Mouse (Mus musculus) CH12.LX (cell line): ENCODE results near the gene Mtr. TPM values are rescaled to one million over a fixed set of nuclear protein-coding genes. Genes with fewer than 3 reads are reported as not detected.

Experiments
- DNase-seq: peaks from one replicate; pipeline ENCODE4 v3.0.0-alpha.2; 2013; ENCODE audit errors: extremely low read depth
- H3K27ac ChIP-seq: 2 replicates; pipeline ENCODE4 v1.5.1; 2012; ENCODE audit warnings: low read depth, mild to moderate bottlenecking, control low read depth, moderate library complexity; ENCODE audit not compliant: insufficient read depth
- H3K27me3 ChIP-seq: replicated peaks from 2 replicates; pipeline ENCODE3; 2012; ENCODE audit warnings: inconsistent platforms
- H3K36me3 ChIP-seq, 2 experiments: replicated peaks in 1 of 2; 2 replicates each; pipeline versions ENCODE3 to v1.6.1; 2012; ENCODE audit warnings: inconsistent platforms in 1 of 2, low read length in 1 of 2, mild to moderate bottlenecking in 1 of 2, mixed read lengths in 1 of 2, moderate library complexity in 1 of 2; ENCODE audit not compliant: control insufficient read depth in 1 of 2, insufficient read depth in 1 of 2
- H3K4me1 ChIP-seq, 2 experiments: 2 replicates each; pipeline ENCODE4 v1.6.1; 2012; ENCODE audit warnings: inconsistent platforms in 1 of 2, moderate library complexity in 1 of 2; ENCODE audit not compliant: insufficient read depth in 2 of 2, control insufficient read depth in 1 of 2
- H3K4me2 ChIP-seq: 2 replicates; pipeline ENCODE4 v1.6.1; 2012; ENCODE audit warnings: low read depth, mild to moderate bottlenecking, control low read depth; ENCODE audit not compliant: poor library complexity, insufficient read depth, severe bottlenecking
- H3K4me3 ChIP-seq, 3 experiments: fragments of 150-350 bp in 1 of 3; sonication (generic) in 1 of 3; replicated peaks in 1 of 3; 2 replicates each; pipeline versions ENCODE3 to v1.5.1; 2011 to 2012; ENCODE audit warnings: low read depth in 2 of 3, low read length in 2 of 3, mild to moderate bottlenecking in 2 of 3, moderate library complexity in 2 of 3, control low read depth in 1 of 3, improper control_type of control experiment in 1 of 3, inconsistent platforms in 1 of 3, mixed read lengths in 1 of 3; ENCODE audit not compliant: poor library complexity in 1 of 3
- H3K79me2 ChIP-seq: replicated peaks from 2 replicates; pipeline ENCODE4 v1.6.1; 2012; ENCODE audit warnings: mild to moderate bottlenecking, moderate library complexity; ENCODE audit not compliant: control insufficient read depth, poor library complexity, insufficient read depth, severe bottlenecking; ENCODE audit errors: extremely low read depth
- H3K9ac ChIP-seq: 2 replicates; pipeline ENCODE4 v1.6.1; 2012; ENCODE audit warnings: low read depth, mild to moderate bottlenecking, control low read depth, moderate library complexity; ENCODE audit not compliant: insufficient read depth
- H3K9me3 ChIP-seq: replicated peaks from 2 replicates; pipeline ENCODE3; 2012; ENCODE audit warnings: low read length, inconsistent platforms, mixed read lengths
- BHLHE40 ChIP-seq: IDR thresholded peaks from 2 replicates; pipeline ENCODE4 v1.6.1; 2011; ENCODE audit warnings: mild to moderate bottlenecking, low read depth, low read length, improper control_type of control experiment
- CHD1 ChIP-seq: IDR thresholded peaks from 2 replicates; pipeline ENCODE4 v1.6.1; 2012; ENCODE audit warnings: low read depth, low read length, improper control_type of control experiment, inconsistent platforms
- EP300 ChIP-seq: IDR thresholded peaks from 2 replicates; pipeline ENCODE4 v1.6.1; 2011; ENCODE audit warnings: low read length, improper control_type of control experiment
- HCFC1 ChIP-seq: IDR thresholded peaks from 2 replicates; pipeline ENCODE4 v1.6.1; 2012; ENCODE audit warnings: low read depth, mild to moderate bottlenecking, inconsistent platforms, low read length, improper control_type of control experiment
- JUN ChIP-seq: IDR thresholded peaks from 2 replicates; pipeline ENCODE4 v1.6.1; 2011; ENCODE audit warnings: low read depth, mild to moderate bottlenecking, low read length, improper control_type of control experiment, moderate library complexity; ENCODE audit not compliant: insufficient read depth
- JUND ChIP-seq: conservative IDR thresholded peaks from 2 replicates; pipeline ENCODE4 v1.6.1; 2011; ENCODE audit warnings: low read depth, low read length, improper control_type of control experiment
- KAT2A ChIP-seq: IDR thresholded peaks from 2 replicates; pipeline ENCODE4 v1.6.1; 2012; ENCODE audit warnings: low read length, improper control_type of control experiment, inconsistent platforms; ENCODE audit not compliant: insufficient replicate concordance
- MXI1 ChIP-seq: IDR thresholded peaks from 2 replicates; pipeline ENCODE4 v1.6.1; 2011; ENCODE audit warnings: mild to moderate bottlenecking, low read depth, low read length, improper control_type of control experiment
- NELFE ChIP-seq: IDR thresholded peaks from 2 replicates; pipeline ENCODE4 v1.6.1; 2011; ENCODE audit warnings: low read depth, low read length, improper control_type of control experiment
- POLR2A ChIP-seq: IDR thresholded peaks from 2 replicates; pipeline ENCODE4 v1.6.1; 2011; ENCODE audit warnings: low read depth, mild to moderate bottlenecking, improper control_type of control experiment, low read length
- POLR2AphosphoS2 ChIP-seq: IDR thresholded peaks from 2 replicates; pipeline ENCODE4 v1.6.1; 2011; ENCODE audit warnings: low read depth, low read length, improper control_type of control experiment
- RCOR1 ChIP-seq: conservative IDR thresholded peaks from 2 replicates; pipeline ENCODE4 v1.6.1; 2012; ENCODE audit warnings: low read depth, mild to moderate bottlenecking, inconsistent platforms, low read length, improper control_type of control experiment
- ZC3H11A ChIP-seq: IDR thresholded peaks from 2 replicates; pipeline ENCODE4 v1.6.1; 2012; ENCODE audit warnings: low read depth, mild to moderate bottlenecking, inconsistent platforms, low read length, improper control_type of control experiment
- ZKSCAN1 ChIP-seq: IDR thresholded peaks from 2 replicates; pipeline ENCODE4 v1.6.1; 2012; ENCODE audit warnings: low read depth, inconsistent platforms, low read length, improper control_type of control experiment, borderline replicate concordance
- ZMIZ1 ChIP-seq: IDR thresholded peaks from 2 replicates; pipeline ENCODE4 v1.6.1; 2012; ENCODE audit warnings: low read depth, mild to moderate bottlenecking, inconsistent platforms, low read length, improper control_type of control experiment
- dilution Hi-C: fragments of 300-500 bp; cut with MboI; formaldehyde crosslinking; loops from 2 replicates; pipeline ENCODE4 v1.14.3; 2020; ENCODE audit warnings: low sequenced_read_pairs; ENCODE audit not compliant: extremely low pct_unique_long_range_greater_than_20kb, extremely low pct_ligation_motif_present
- in situ Hi-C: fragments of 300-500 bp; cut with MboI; formaldehyde crosslinking; loops from 3 replicates; pipeline ENCODE4 v1.14.3; 2019; ENCODE audit warnings: low sequenced_read_pairs, low pct_ligation_motif_present, low pct_unique_long_range_greater_than_20kb, mixed read lengths
- polyA plus RNA-seq: library from polyadenylated mRNA; unstranded; fragments of >175 nt; gene quantifications from 2 replicates; pipeline ENCODE4 v1.2.1, GENCODE M21; 2012; ENCODE audit warnings: low read depth; ENCODE audit not compliant: insufficient read length
- total RNA-seq, 2 experiments: library from RNA; depleted of rRNA; stranded (reverse); fragments of 300-350 nt in 1 of 2; fragments of >200 nt in 1 of 2; gene quantifications; 2 replicates each; pipeline ENCODE4 v1.2.3; 2012 to 2014

Mtr gene
- total and polyA plus RNA-seq, 3 experiments, result 13.2 to 28.6 (median 22.0) TPM

DNA sequence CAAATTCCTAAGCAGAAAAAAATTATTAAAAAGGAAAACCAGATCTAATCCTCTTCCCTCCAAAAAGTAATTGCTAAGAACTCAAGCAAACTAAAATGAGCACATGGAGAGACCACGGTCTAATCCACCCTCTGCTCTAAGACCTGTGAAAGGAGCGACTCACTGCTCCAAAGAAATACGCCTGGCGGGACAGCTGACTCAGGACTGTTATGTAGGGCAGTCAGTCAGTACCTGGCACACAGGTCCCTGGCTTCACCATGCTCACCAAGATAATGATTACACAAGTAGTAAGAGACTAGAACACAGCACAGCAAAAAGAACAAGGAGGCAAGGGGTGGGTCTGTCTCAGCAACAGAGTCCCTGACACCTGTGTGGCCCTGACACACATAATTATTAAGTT is 29.7 kb downstream of the Mtr start:
- H3K9ac ChIP-seq, result no peak overlapping the region
- H3K36me3 ChIP-seq, result peaks cover 56 to 88% of the 10 kb centered on the region in 2 experiments
- H3K4me3 ChIP-seq, result no peak overlapping the region
- H3K4me1 ChIP-seq, result no peaks in the 10 kb centered on the region
- in situ Hi-C loops, result no loop called here
- no peak overlapping the region for H3K4me2 ChIP-seq
- H3K27me3 ChIP-seq, result no peaks in the 10 kb centered on the region
- DNase-seq, result no peak
- no peak for TF ChIP-seq CHD1
- no peaks in the 10 kb centered on the region for H3K9me3 ChIP-seq
- no peaks in the 10 kb centered on the region for H3K79me2 ChIP-seq
- H3K27ac ChIP-seq, result no peak overlapping the region
- dilution Hi-C loops, result no loop called here

GRCm38 (mm10) chr13:12227606-12228005 is 30.3 kb downstream of the Mtr start:
- H3K36me3 ChIP-seq, result peaks cover 53 to 87% of the 10 kb centered on the region in 2 experiments

DNA sequence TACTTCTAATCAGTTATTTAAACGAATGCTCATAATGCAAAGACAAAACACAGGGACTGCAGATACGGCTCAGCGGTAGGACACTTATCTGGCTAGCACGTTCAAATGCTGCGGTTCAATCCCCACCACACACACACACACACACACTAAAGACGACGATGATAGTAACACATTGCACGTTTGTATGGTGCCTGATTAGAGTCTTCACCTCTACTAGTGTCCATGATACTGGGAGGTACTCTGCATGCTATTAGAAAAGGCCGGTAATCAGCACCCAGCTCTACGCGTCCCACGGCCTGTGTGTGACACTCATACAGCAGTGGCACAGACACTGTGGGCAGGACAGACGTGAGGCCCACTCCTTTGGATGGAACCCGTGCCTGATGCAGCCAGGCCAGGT is 39.3 kb downstream of the Mtr start:
- no peak for TF ChIP-seq ZC3H11A
- dilution Hi-C loops (no loop called here), in situ Hi-C loops (no loop called here)
- Histone ChIP-seq H3K4me2 (no peak overlapping the region), H3K79me2 (no peaks in the 10 kb centered on the region), H3K27ac (no peak overlapping the region), H3K4me1 (no peaks in the 10 kb centered on the region), H3K36me3 (peaks cover 60 to 83% of the 10 kb centered on the region in 2 experiments), H3K27me3 (no peaks in the 10 kb centered on the region), H3K9me3 (no peaks in the 10 kb centered on the region), H3K9ac (no peak overlapping the region), H3K4me3 (no peak overlapping the region)
- no peak for DNase-seq

More at GRCm38 (mm10) chr13:12227606-12228005, 30.3 kb downstream of the Mtr start:
- no peak overlapping the region for H3K4me2 ChIP-seq
- no peaks in the 10 kb centered on the region for H3K4me1 ChIP-seq
- no peaks in the 10 kb centered on the region for H3K9me3 ChIP-seq
- H3K4me3 ChIP-seq, result no peak overlapping the region
- in situ Hi-C loops (no loop called here), dilution Hi-C loops (no loop called here)
- TF ChIP-seq POLR2AphosphoS2 (no peak), KAT2A (no peak), JUN (no peak), EP300 (no peak), HCFC1 (no peak), MXI1 (no peak), ZMIZ1 (no peak), ZKSCAN1 (no peak), NELFE (no peak), POLR2A (no peak), JUND (no peak), BHLHE40 (no peak), RCOR1 (no peak)
- no peak overlapping the region for H3K9ac ChIP-seq
- no peaks in the 10 kb centered on the region for H3K27me3 ChIP-seq
- no peak overlapping the region for H3K27ac ChIP-seq
- H3K79me2 ChIP-seq, result no peaks in the 10 kb centered on the region
- no peak for DNase-seq
